Mouse (Mus musculus): Measurements from ENCODE around the gene Thra.

GRCm38 (mm10) chr11:98770096-98770975 lies 29.9 kb downstream of the Thra start:
- no peak for TF ChIP-seq FLI1 (IDR thresholded peaks at IDR 0.05; ENCODE audit: low read length)
- no peak for TF ChIP-seq GATA1 (IDR thresholded peaks at IDR 0.05; ENCODE audit: borderline replicate concordance, low read length)
